Mouse (Mus musculus): Measurements from ENCODE around the gene Rpl41.

DNA sequence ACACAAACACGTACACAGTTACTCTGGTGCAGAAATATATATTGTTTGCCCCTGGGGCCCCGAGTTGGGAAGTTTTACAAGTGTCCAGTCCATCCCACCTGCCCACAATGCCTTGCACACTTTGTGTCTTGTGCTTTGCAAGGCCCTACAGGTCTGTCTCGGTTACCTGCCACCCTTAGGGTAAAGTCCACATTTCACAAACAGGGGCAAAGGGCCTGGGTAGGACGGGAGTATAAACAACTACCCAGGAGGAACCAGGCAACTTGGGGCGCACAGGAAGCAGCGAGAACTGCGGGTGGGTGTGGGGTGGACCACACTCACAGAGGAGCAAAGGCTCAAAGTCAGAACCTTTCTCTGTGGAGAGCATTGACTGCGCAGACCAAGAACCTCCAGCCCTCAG is 38.6 kb upstream of the Rpl41 start:
- TF ChIP-seq POLR2A (IDR thresholded peaks at IDR 0.05; ENCODE audit: borderline replicate concordance, insufficient read depth, low read length) (no peak), CTCF (IDR thresholded peaks at IDR 0.05; ENCODE audit: borderline replicate concordance, insufficient read depth, low read depth, low read length) (no peak)
